Mouse (Mus musculus) spleen, adult 2 months (tissue): ENCODE measurements at regions not wholly inside any gene's neighbourhood (a gene's known extent, or its start where the extent isn't known, plus 50 kb on each side); places are given as distances from the start of the nearest gene placed in this dataset.

ENCODE experiments used
- CTCF ChIP-seq: fragments of 200-500 bp; IDR thresholded peaks from 2 replicates; pipeline ENCODE4 v1.5.1; 2011; ENCODE audit warnings: mild to moderate bottlenecking, inconsistent platforms; ENCODE audit not compliant: insufficient read depth, insufficient read length, insufficient replicate concordance; ENCODE audit errors: extremely low read depth
- POLR2A ChIP-seq: fragments of 200-500 bp; IDR thresholded peaks from 2 replicates; pipeline ENCODE4 v1.6.1; 2011; ENCODE audit warnings: low read depth, low read length, inconsistent platforms

DNA sequence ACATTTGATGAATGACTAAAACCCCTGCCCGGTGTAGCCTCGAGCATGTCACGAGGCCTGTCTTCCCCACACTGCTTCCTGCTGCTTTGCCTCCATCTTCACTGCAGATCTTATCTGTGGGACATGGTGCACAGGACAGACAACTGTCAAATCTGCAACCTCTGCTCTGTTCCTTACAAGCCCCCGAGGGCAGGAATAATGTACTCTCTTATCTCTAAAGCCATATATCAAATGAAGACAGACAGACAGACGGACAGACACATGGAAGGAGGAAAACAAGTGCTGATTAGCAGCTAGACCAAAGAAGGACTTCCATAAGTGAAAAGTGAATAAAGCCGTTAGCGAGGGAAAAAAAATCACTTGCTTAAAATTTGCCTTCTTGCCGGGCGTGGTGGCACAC lies 95.6 kb downstream of the Cyp26b1 start:
- no peak for TF ChIP-seq POLR2A
- no peak for TF ChIP-seq CTCF
